Mouse (Mus musculus) forebrain, embryonic 16.5 days (tissue): ENCODE measurements around the gene Myh2. TPM values are rescaled to one million over a fixed set of nuclear protein-coding genes. Genes with fewer than 3 reads are reported as not detected.

Experiments
- ATAC-seq: fragments of 200-750 bp; cut with Nextera tagmentation; 2 replicates; pipeline ENCODE4 v1.8.0; 2017; ENCODE audit warnings: mild to moderate bottlenecking, moderate library complexity
- H3K27ac ChIP-seq: fragments of 300-500 bp; sonication (generic); 2 replicates; pipeline ENCODE4 v1.5.1; 2014; ENCODE audit warnings: low read length, control low read depth
- H3K27me3 ChIP-seq: fragments of 300-500 bp; sonication (generic); replicated peaks from 2 replicates; pipeline ENCODE4 v1.6.1; 2014; ENCODE audit warnings: low read length; ENCODE audit not compliant: control insufficient read depth, insufficient read depth
- H3K36me3 ChIP-seq: fragments of 300-500 bp; sonication (generic); 2 replicates; pipeline ENCODE4 v1.6.1; 2014; ENCODE audit not compliant: control insufficient read depth, insufficient read depth
- H3K4me1 ChIP-seq: fragments of 300-500 bp; sonication (generic); replicated peaks from 2 replicates; pipeline ENCODE4 v1.6.1; 2014; ENCODE audit warnings: low read length; ENCODE audit not compliant: control insufficient read depth, insufficient read depth
- H3K4me2 ChIP-seq: fragments of 300-500 bp; sonication (generic); 2 replicates; pipeline ENCODE4 v1.6.1; 2014; ENCODE audit warnings: mild to moderate bottlenecking, low read length, control low read depth
- H3K4me3 ChIP-seq: fragments of 300-500 bp; sonication (generic); replicated peaks from 2 replicates; pipeline ENCODE4 v1.5.1; 2014; ENCODE audit warnings: mild to moderate bottlenecking, low read length, control low read depth
- H3K9ac ChIP-seq: fragments of 300-500 bp; sonication (generic); replicated peaks from 2 replicates; pipeline ENCODE4 v1.6.1; 2014; ENCODE audit warnings: low read depth, low read length, control low read depth
- H3K9me3 ChIP-seq: fragments of 300-500 bp; sonication (generic); 2 replicates; pipeline ENCODE4 v1.6.1; 2016; ENCODE audit warnings: low read length; ENCODE audit not compliant: control insufficient read depth
- WGBS: fragments of 180-500 bp; shearing (Covaris S2); extraction: QIAGEN DNeasy Blood & Tissue Kit; methylation state at CpG from one replicate; pipeline ENCODE4 v1.1.7; 2014; 5-methylcytosine and 5-hydroxymethylcytosine counted together
- polyA plus RNA-seq: library from polyadenylated mRNA; unstranded; fragments of >200 nt; fragmentation: Nextera tagmentation; extraction: Ambion mirVana; gene quantifications from 2 replicates; pipeline ENCODE4 v1.2.1, GENCODE M21; 2015

Gene Myh2
- polyA plus RNA-seq, 1 experiment from 2014 or later = 0.05 TPM

DNA sequence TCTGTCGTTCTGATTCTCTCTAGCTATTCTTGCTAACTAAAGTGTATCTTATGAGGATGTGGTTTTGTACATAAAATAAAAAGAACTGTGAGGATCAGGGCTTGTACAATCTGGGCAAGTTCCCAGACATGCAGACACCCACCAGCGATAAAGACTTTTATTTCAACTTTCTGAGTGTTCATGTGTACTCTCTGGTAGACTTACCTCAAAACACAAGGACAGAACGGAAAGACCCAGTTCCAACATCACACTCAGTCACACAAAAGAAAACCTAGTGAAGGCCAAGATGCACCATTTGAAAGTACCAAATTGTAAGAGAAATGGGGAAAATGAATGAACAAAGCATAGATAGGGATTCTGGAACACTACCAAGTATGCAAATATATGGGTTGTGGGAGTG is 57.9 kb downstream of the Myh2 start:
- Histone ChIP-seq H3K36me3 (no peaks in the 10 kb centered on the region), H3K27me3 (no peaks in the 10 kb centered on the region), H3K9me3 (no peaks in the 10 kb centered on the region), H3K4me2 (no peak overlapping the region), H3K4me3 (no peak overlapping the region), H3K27ac (no peak overlapping the region), H3K9ac (no peak overlapping the region), H3K4me1 (no peaks in the 10 kb centered on the region)
- no peak for ATAC-seq
- WGBS = 72% methylated on average over 3 of the region's 3 CpGs

DNA sequence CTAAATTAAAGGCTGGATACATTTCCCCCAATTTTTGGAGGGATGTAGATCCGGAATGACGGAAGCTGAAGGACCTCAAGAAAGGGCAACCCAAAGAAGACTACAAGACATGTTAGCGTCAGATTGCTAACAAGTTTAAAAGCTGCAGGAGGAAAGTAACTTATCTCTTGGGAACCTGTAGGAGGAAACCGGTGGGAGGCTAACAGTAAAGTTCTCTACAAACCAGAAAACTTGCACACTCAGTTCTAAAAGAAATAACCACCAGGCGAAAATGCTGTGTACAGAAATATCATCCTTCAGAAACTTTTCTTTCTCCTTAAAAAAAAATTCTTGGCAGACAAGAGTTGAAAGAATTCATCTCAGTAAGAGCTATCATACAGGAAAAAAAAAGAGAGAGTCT is 58.3 kb downstream of the Myh2 start:
- Histone ChIP-seq H3K9ac (no peak overlapping the region), H3K9me3 (no peaks in the 10 kb centered on the region), H3K4me1 (no peaks in the 10 kb centered on the region), H3K27me3 (no peaks in the 10 kb centered on the region), H3K4me2 (no peak overlapping the region), H3K27ac (no peak overlapping the region), H3K36me3 (no peaks in the 10 kb centered on the region), H3K4me3 (no peak overlapping the region)
- 82% methylated on average over 5 of the region's 5 CpGs for WGBS
- no peak for ATAC-seq

DNA sequence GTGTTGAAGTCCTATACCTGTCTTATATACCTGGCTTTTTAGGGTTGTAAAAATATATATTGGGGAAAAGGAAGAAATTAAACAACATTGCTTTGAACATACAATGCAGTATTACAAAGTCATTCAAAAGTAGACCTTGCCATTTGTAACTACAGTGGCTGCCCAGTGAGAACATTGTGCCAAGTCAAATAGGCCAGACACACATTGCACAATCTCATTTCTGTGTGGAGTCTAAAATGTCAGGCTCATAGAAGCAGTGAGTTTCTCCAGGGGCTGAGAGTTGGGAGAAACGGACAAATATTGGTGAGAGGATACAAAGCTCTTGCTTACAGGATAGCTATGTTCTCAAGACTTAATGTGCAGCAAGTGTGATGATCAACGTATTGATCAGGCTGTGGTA is 59.1 kb downstream of the Myh2 start:
- Histone ChIP-seq H3K27me3 (no peaks in the 10 kb centered on the region), H3K36me3 (no peaks in the 10 kb centered on the region), H3K4me1 (no peaks in the 10 kb centered on the region), H3K9ac (no peak overlapping the region), H3K9me3 (no peaks in the 10 kb centered on the region), H3K4me2 (no peak overlapping the region), H3K4me3 (no peak overlapping the region), H3K27ac (no peak overlapping the region)
- 84% methylated on average over 2 of the region's 2 CpGs for WGBS
- ATAC-seq = no peak

DNA sequence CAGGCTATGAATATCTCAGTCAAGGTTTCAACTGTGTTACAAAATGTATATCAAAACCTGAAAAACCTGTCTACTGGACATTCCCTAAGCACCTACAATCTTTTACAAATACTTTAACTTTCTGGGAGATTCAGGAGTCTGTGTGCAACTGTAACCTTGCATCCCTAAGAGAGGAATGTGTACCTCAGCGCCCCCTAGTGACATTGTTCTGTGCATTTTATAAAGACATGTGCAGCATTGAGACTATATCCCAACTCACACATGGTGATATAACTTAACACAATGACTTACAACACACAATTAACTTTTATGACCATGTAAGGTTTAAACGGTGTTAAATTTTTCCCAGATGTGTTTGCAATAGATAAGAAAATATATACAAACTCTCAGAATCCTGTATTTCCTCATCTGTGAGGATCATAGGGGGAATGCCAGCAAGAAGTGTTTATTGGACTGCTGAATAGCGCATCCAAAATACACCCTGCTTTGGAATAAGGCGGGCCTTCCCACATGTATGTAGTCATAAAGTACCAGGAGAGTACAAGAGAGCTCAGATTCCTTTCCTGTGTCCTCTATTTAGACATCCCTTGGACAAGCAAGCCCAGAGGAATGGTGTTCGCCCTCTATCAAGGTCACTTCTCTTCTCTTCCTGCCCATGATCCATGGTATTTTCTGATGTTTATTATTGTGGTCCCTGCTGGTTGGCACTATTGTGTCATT is 65.0 kb downstream of the Myh2 start:
- Histone ChIP-seq H3K9me3 (no peaks in the 10 kb centered on the region), H3K4me1 (no peaks in the 10 kb centered on the region), H3K27ac (no peak overlapping the region), H3K4me3 (no peak overlapping the region), H3K9ac (no peak overlapping the region), H3K36me3 (no peaks in the 10 kb centered on the region), H3K4me2 (no peak overlapping the region), H3K27me3 (no peaks in the 10 kb centered on the region)
- no peak for ATAC-seq
- WGBS = 66% methylated on average over 5 of the region's 5 CpGs

DNA sequence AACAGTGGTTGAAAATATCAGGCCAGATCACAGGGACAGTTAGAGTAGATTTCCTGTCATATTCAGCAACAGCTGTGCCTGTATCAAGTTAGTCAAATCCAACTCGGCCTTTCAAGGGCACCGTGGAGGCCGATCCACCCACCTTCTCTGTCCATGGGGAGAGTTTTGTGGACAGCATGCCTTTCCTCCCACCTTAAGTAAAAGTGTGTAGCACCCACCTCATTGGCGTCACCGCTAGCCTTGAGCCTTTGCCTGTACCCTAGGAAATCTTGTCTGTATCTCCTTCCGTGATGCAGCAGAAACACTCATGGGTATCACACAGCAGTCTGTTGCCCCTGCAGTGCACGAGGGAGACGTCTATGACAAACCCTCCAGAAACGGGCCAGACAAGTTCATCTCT is 66.0 kb downstream of the Myh2 start:
- Histone ChIP-seq H3K4me1 (no peaks in the 10 kb centered on the region), H3K36me3 (no peaks in the 10 kb centered on the region), H3K27ac (no peak overlapping the region), H3K27me3 (no peaks in the 10 kb centered on the region), H3K4me3 (no peak overlapping the region), H3K9me3 (no peaks in the 10 kb centered on the region), H3K4me2 (no peak overlapping the region), H3K9ac (no peak overlapping the region)
- 85% methylated on average over 9 of the region's 9 CpGs for WGBS
- ATAC-seq = no peak

DNA sequence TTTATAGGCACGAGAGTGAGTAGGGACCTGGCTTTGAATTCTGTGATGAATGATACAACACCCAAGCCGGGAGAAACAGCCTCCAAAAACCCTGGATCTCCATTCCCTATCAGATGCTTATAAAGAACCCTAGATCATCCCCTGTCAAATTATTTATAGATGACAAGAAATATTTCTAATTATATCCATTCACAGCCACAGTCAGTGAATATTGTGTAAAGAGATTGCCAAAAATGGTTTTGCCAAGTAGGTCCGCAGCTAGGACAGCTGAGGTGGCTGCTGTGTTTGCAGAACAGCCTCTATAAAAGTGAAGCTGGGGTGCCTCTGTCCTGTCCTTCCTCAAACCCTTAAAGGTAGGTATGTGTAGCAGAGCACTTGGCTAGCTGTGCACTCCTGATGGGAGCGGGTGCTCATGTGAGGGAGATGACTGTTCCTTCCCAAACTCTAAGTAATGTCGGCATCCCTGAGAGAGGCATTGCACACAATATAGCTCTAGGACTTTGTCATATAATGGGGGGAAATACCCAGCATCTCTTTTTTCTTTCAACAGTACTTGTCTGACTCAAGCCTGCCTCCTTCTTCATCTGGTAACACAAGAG is 66.8 kb downstream of the Myh2 start, which contains the start of gene Myh4:
Gene Myh4 (plus strand): TSS at position 549 of the 599 bp plus-strand sequence.
- H3K4me2 ChIP-seq = no peak within 1 kb of the TSS
- H3K36me3 ChIP-seq = no peaks in the 10 kb centered on the region
- no peaks in the 10 kb centered on the region for H3K9me3 ChIP-seq
- no peak within 1 kb of the TSS for H3K27ac ChIP-seq
- 65% methylated on average over 5 of the region's 5 CpGs for WGBS
- ATAC-seq = no peak
- H3K4me1 ChIP-seq = no peaks in the 10 kb centered on the region
- H3K27me3 ChIP-seq = no peaks in the 10 kb centered on the region
- no peak within 1 kb of the TSS for H3K9ac ChIP-seq
- no peak within 1 kb of the TSS for H3K4me3 ChIP-seq

DNA sequence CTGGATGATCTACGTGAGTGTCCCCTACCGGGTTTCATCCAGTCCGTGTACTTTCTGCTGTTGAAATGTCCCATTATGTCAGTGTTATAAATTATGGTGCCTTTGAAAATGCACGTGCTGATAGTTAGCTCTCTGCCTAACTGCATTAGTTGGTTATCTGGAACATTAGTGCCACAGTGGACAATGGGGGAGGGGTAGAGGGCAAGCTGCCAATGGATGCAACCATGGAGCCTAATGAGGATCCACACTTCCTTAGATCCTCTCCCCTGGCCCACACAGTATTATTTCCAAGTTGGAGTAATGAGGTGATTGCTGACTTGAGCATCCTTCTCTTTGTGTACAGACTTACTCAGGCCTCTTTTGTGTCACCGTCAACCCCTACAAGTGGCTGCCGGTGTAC is 70.2 kb downstream of the Myh2 start:
- ATAC-seq = no peak
- no peaks in the 10 kb centered on the region for H3K27me3 ChIP-seq
- no peak overlapping the region for H3K4me2 ChIP-seq
- H3K36me3 ChIP-seq = no peaks in the 10 kb centered on the region
- WGBS = 78% methylated on average over 6 of the region's 6 CpGs
- no peak overlapping the region for H3K4me3 ChIP-seq
- no peaks in the 10 kb centered on the region for H3K4me1 ChIP-seq
- no peak overlapping the region for H3K27ac ChIP-seq
- no peaks in the 10 kb centered on the region for H3K9me3 ChIP-seq
- no peak overlapping the region for H3K9ac ChIP-seq

Other genes with a start within 250 kb of the Myh2 start
- not detected in 2 replicates for gene Tmem238l, start 214.4 kb upstream of the Myh2 start, polyA plus RNA-seq
- 0.35 and 0.43 TPM in 2 replicates for gene Tmem220, start 145.9 kb upstream of the Myh2 start, polyA plus RNA-seq
- gene Adprm, start 118.4 kb upstream of the Myh2 start, polyA plus RNA-seq = 33.0 and 35.4 TPM in 2 replicates
- 12.7 and 14.3 TPM in 2 replicates for gene Sco1, start 118.4 kb upstream of the Myh2 start, polyA plus RNA-seq
- gene Myh3, start 92.7 kb upstream of the Myh2 start, polyA plus RNA-seq = 0.09 and 0.36 TPM in 2 replicates
- gene Myh1, start 29.0 kb downstream of the Myh2 start, polyA plus RNA-seq = not detected in 2 replicates
- 0.04 TPM in 1 of 2 replicates, not detected in the other for gene Myh4, start 67.0 kb downstream of the Myh2 start, polyA plus RNA-seq
- gene Myh8, start 106.1 kb downstream of the Myh2 start, polyA plus RNA-seq = 0.10 and 0.27 TPM in 2 replicates
- gene Myh13, start 150.6 kb downstream of the Myh2 start, polyA plus RNA-seq = not detected in 2 replicates